Mouse (Mus musculus): Measurements from ENCODE around the gene Ak7.

DNA sequence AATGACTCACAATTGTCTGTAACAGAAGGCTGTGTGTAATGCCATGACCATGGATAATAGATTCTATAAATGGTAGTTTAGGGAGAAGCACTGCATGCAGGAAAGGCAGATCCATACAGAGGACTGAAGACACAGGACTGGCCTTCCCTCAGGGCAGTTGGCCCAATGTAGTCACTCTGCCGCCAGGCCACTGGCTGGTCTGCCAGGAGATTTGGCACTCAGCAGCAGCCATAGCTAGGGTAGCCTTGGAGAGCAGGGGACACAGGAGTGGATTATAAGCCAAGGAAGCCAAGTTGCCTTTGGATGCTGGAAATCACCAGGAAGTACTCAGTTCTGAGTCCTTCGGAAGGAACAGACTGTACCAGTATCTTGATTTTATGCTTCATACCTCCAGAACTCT is 11.8 kb upstream of the Ak7 start:
- no peak for TF ChIP-seq POLR2A (IDR thresholded peaks at IDR 0.05; ENCODE audit: extremely low read depth, insufficient read depth, low read length)
- no peak for TF ChIP-seq CTCF (IDR thresholded peaks at IDR 0.05; ENCODE audit: low read depth, low read length)

Measured in liver, adult 2 months (tissue).